Mouse (Mus musculus) layer of hippocampus, postnatal 10 days (tissue): ENCODE results near the gene Aoc3. TPM values are rescaled to one million over a fixed set of nuclear protein-coding genes. Genes with fewer than 3 reads are reported as not detected.
"Not testable (repeated sequence)": the region's sequence is repeated elsewhere in the genome, so short reads cannot be mapped to it uniquely, and the experiment has no call there.

Experiments used
- DNase-seq, 2 experiments: peaks; one replicate each; pipeline ENCODE4 v3.0.0; 2021; ENCODE audit warnings: low spot score in 2 of 2
- total RNA-seq, 2 experiments: library from RNA; stranded (reverse); gene quantifications; 2 replicates each; pipeline ENCODE4 v1.2.3; 2021

Aoc3 gene
- total RNA-seq, 2 experiments from 2014 or later = 1.7 to 1.8 TPM

DNA sequence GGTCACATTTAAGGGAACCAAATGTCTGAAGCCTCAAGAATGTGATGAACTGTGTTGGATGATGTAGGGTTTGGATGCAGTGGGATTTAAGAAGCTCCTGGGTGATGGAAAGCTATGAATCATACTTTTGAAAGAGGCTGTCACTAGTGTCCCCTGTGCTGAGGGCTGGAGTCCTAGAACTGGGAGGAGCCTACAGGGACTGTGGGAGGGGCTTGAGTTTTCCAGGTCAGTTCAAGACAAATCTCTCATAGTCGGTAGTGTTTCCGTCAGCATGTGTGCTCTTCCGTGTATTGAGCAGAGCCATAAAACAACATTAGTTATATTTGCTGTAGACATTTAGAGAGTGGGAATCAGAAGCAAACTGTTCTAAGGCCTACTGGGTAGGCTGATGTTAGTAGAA lies 3.1 kb upstream of the Aoc3 start:
- no peak for DNase-seq

GRCm38 (mm10) chr11:101328941-101329635 lies 1.3 kb upstream of the Aoc3 start:
- DNase-seq = peak; percentile 33 to 46

DNA sequence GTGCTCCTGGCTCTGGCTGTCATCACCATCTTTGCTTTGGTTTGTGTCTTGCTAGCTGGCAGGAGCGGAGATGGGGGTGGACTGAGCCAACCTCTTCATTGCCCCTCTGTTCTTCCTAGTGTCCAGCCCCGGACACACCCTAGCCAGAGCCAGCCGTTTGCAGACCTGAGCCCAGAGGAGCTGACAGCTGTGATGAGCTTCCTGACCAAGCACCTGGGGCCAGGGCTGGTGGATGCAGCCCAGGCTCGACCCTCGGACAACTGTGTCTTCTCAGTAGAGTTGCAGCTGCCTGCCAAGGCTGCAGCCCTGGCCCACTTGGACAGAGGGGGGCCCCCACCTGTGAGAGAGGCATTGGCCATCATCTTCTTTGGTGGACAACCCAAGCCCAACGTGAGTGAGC lies 556 bp downstream of the Aoc3 start:
- not testable (repeated sequence) for DNase-seq

GRCm38 (mm10) chr11:101332537-101332936 lies 2.1 kb downstream of the Aoc3 start:
- no peak for DNase-seq

GRCm38 (mm10) chr11:101334023-101334422 lies 3.6 kb downstream of the Aoc3 start:
- DNase-seq = no peak

- no peak for DNase-seq
These were observed 4.1 kb downstream of the Aoc3 start for GRCm38 (mm10) chr11:101334516-101334915.

- no peak for DNase-seq
These were observed 5.3 kb downstream of the Aoc3 start for GRCm38 (mm10) chr11:101335685-101336084.

- peak in 1 of 2 experiments; percentile 33 for DNase-seq
These were observed 7.8 kb downstream of the Aoc3 start for GRCm38 (mm10) chr11:101338123-101338760.

DNA sequence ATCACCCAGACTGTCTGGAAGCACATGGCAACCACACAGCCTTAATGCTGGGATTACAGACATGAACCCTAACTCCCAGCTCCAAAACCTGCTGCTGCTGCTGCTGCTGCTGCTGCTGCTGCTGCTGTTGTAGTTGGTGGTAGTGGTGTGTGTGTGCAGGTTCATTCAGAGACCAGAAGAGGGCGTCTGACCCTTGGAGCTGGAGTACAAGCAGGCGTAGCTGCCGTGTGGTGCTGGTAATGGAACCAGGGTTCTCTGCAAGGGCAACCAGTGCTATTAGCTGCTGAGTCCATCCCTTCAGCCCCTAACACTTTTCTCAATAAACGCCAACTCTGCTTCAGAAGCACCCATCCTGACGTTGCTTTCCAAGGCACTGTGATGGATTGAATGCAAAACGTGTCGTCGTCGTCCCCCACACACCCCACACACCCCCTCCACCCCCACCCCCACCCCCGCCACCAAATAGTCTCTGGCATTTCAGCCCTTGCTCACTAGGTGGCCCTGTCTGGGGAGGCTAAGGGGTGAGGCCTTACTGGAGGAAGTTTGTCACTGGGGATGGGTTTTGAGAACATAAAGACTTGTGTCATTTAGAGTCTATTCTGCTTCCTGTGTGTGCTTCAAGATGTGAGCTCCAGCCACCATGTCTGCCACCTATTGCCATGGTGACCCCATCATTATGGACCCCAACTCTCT lies 16.8 kb downstream of the Aoc3 start:
- no peak for DNase-seq

- no peak for DNase-seq
These were observed 18.4 kb downstream of the Aoc3 start for GRCm38 (mm10) chr11:101348774-101349173.

GRCm38 (mm10) chr11:101349216-101349615 lies 18.8 kb downstream of the Aoc3 start:
- no peak for DNase-seq

- DNase-seq = no peak
These were observed 20.8 kb downstream of the Aoc3 start for GRCm38 (mm10) chr11:101351100-101351720.

- no peak for DNase-seq
These were observed 21.3 kb downstream of the Aoc3 start for GRCm38 (mm10) chr11:101351721-101352111.

DNA sequence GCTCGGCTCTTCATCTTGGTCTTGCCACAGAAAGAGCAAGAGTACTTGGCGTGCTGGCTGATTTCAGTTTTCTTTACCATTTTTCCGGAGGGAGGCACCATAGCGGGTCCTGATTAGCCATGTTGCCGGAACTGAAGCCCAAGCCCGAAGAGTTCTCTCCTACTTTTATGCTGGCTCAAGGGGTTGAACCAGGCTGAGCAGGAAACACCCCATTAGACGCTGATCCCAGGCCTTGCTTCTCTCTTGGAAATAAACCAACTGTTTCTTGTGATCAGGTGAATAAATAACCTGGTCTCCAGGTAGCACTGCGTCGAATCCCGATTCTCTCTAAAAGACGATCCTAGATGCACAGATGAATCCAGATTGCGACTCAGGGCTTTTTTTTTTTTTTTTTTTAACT lies 23.0 kb downstream of the Aoc3 start:
- DNase-seq = no peak

DNA sequence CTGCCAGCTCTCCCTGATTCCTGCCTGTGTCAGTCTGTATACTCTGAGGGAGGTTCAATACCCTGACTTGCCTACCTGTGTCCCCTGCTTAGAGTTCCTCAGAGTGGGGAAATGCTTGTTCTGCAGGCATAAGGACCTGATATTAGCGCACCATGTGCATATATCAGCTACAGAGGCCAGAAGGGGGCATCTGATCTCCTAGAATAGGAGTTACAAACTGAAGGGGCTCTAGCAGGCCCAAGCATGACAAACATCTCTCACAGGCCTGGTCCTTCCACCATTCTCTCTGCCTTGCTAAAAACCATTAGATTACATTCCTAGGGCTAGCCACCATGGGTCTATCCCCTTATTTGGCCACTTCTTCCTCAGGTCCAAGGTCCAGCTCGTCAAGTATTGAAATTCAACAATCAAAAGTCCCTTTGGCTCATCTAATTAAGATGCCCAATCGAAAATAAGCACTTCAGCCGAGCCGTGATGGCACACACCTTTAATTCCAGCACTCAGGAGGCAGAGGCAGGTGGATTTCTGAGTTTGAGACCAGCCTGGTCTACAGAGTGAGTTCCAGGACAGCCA lies 24.1 kb downstream of the Aoc3 start:
- DNase-seq = no peak

- no peak for DNase-seq
These were observed 25.5 kb downstream of the Aoc3 start for GRCm38 (mm10) chr11:101355916-101356315.

GRCm38 (mm10) chr11:101357505-101358182 lies 27.2 kb downstream of the Aoc3 start:
- no peak for DNase-seq

- DNase-seq = no peak
These were observed 29.4 kb downstream of the Aoc3 start for GRCm38 (mm10) chr11:101359776-101360175.

- no peak for DNase-seq
These were observed 30.3 kb downstream of the Aoc3 start for GRCm38 (mm10) chr11:101360651-101361113.

- no peak for DNase-seq
These were observed 34.1 kb downstream of the Aoc3 start for GRCm38 (mm10) chr11:101364531-101364931.
